Mouse (Mus musculus) thymus, adult 2 months (tissue): ENCODE measurements around the gene Cst10. TPM values are rescaled to one million over a fixed set of nuclear protein-coding genes. Genes with fewer than 3 reads are reported as not detected.

Experiments used
- DNase-seq: peaks from one replicate; pipeline ENCODE4 v3.0.0; 2021
- H3K27ac ChIP-seq: fragments of 200-500 bp; 2 replicates; pipeline ENCODE4 v1.5.1; 2012; ENCODE audit warnings: low read length, control low read depth; ENCODE audit not compliant: control insufficient read depth, insufficient read depth
- H3K27me3 ChIP-seq: fragments of 200-500 bp; 2 replicates; pipeline ENCODE4 v1.6.1; 2012; ENCODE audit warnings: mild to moderate bottlenecking, low read length, moderate library complexity, mixed read lengths; ENCODE audit not compliant: control insufficient read depth, insufficient read depth
- H3K36me3 ChIP-seq: fragments of 200-500 bp; 2 replicates; pipeline ENCODE4 v1.6.1; 2012; ENCODE audit warnings: mild to moderate bottlenecking, low read length, moderate library complexity; ENCODE audit not compliant: control insufficient read depth, insufficient read depth
- H3K4me1 ChIP-seq: fragments of 200-500 bp; replicated peaks from 2 replicates; pipeline ENCODE4 v1.6.1; 2012; ENCODE audit warnings: low read length; ENCODE audit not compliant: control insufficient read depth, insufficient read depth
- H3K4me3 ChIP-seq: fragments of 200-500 bp; 2 replicates; pipeline ENCODE4 v1.5.1; 2012; ENCODE audit warnings: mild to moderate bottlenecking, low read length, control low read depth, moderate library complexity; ENCODE audit not compliant: control insufficient read depth, insufficient read depth
- CTCF ChIP-seq: fragments of 200-500 bp; IDR thresholded peaks from 2 replicates; pipeline ENCODE4 v1.5.1; 2012; ENCODE audit warnings: mild to moderate bottlenecking, control low read depth, low read length, moderate library complexity, borderline replicate concordance; ENCODE audit not compliant: control insufficient read depth, poor library complexity, insufficient read depth; ENCODE audit errors: extremely low read depth
- POLR2A ChIP-seq: fragments of 200-500 bp; IDR thresholded peaks from 2 replicates; pipeline ENCODE4 v1.6.1; 2012; ENCODE audit warnings: mild to moderate bottlenecking, low read length, control low read depth, moderate library complexity; ENCODE audit not compliant: control insufficient read depth, poor library complexity, insufficient read depth; ENCODE audit errors: extremely low read depth
- WGBS: fragments of 180-500 bp; shearing (Covaris S2); methylation state at CpG from one replicate; pipeline ENCODE4 v1.1.7; 2018; 5-methylcytosine and 5-hydroxymethylcytosine counted together
- polyA plus RNA-seq: library from polyadenylated mRNA; depleted of rRNA; stranded (reverse); fragments of >200 nt; gene quantifications from 2 replicates; pipeline ENCODE4 v1.2.3, GENCODE M21; 2012; rRNA removed

The Cst10 gene
- 0.16 TPM in 1 of 2 replicates, not detected in the other for polyA plus RNA-seq

- WGBS = 92% methylated on average over 1 of the region's 1 CpGs
- no peaks in the 10 kb centered on the region for H3K4me1 ChIP-seq
- no peak for TF ChIP-seq CTCF
- TF ChIP-seq POLR2A = no peak
Observed at GRCm38 (mm10) chr2:149404757-149405156, at the start of gene Cst10. Gene Cst10 (plus strand): TSS chr2:149405057.

GRCm38 (mm10) chr2:149392951-149393350 is 11.9 kb upstream of the Cst10 start:
- 64% methylated on average over 3 of the region's 3 CpGs for WGBS
- H3K4me3 ChIP-seq = no peak overlapping the region
- no peaks in the 10 kb centered on the region for H3K4me1 ChIP-seq
- TF ChIP-seq CTCF (no peak), POLR2A (no peak)
- H3K27me3 ChIP-seq = no peaks in the 10 kb centered on the region
- H3K27ac ChIP-seq = no peak overlapping the region
- DNase-seq = no peak
- H3K36me3 ChIP-seq = no peaks in the 10 kb centered on the region

More at GRCm38 (mm10) chr2:149404757-149405156, at the start of gene Cst10:
- no peaks in the 10 kb centered on the region for H3K27me3 ChIP-seq
- no peak within 1 kb of the TSS for H3K27ac ChIP-seq
- no peaks in the 10 kb centered on the region for H3K36me3 ChIP-seq
- no peak within 1 kb of the TSS for H3K4me3 ChIP-seq
- DNase-seq = no peak

- TF ChIP-seq CTCF = no peak
- TF ChIP-seq POLR2A = no peak
- H3K27ac ChIP-seq = no peak overlapping the region
- H3K4me1 ChIP-seq = no peaks in the 10 kb centered on the region
- 29% methylated on average over 4 of the region's 4 CpGs for WGBS
- no peaks in the 10 kb centered on the region for H3K36me3 ChIP-seq
- no peak overlapping the region for H3K4me3 ChIP-seq
- H3K27me3 ChIP-seq = no peaks in the 10 kb centered on the region
- no peak for DNase-seq
Observed at GRCm38 (mm10) chr2:149422564-149422963, 17.7 kb downstream of the Cst10 start.
